Mouse (Mus musculus) lung, postnatal 4 days (tissue): ENCODE data around the gene Gng10.

Experiments used
- DNase-seq, 2 experiments: peaks; one replicate each; pipeline ENCODE4 v3.0.0; 2021

Gene Gng10

DNA sequence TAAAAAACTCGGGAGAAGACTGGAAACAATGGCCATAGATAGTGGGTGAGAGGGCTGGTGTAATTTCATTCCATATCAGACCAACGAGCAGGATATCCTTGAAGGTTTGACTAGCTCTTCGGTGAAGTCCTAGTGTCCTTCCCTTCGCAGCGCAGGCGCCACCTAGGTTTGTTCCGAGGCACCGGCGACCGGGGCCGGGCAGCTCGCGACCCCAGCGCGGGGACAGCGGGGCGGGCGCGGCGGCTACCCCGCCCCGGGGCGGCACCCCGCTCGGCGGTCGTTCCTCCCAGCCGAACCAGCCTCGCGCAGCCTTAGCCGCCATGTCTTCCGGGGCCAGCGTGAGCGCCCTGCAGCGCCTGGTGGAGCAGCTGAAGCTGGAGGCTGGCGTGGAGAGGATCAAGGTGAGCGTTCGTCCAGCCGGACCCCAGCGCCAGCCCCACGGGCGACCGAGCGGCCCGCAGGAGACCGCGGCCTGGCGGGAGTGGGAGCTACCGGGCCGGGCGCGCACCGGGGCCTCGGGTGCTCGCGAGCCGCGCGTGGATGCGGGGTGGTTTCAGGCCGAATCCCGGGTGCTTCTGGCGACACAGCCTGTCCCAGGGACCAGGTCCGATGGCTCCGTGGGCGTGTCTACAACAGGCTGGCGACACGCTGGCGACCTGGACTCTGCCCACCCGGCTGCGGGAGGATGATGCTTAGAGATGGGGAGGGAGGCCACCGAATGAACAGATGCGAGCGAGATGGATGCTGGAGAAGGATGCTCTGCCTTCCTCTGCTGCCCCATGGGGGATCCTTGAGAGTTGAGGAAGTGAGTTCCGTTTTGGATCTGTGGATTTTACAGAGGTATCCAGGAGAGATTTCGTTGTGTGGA lies at the start of gene Gng10:
TSS of gene Gng10 (plus strand) at position 171 of the 868 bp plus-strand sequence.
- peak; percentile 77 to 83 for DNase-seq

GRCm38 (mm10) chr4:58985157-58985648 lies 49.7 kb upstream of the Gng10 start:
- peak; percentile 80 to 86 for DNase-seq

DNA sequence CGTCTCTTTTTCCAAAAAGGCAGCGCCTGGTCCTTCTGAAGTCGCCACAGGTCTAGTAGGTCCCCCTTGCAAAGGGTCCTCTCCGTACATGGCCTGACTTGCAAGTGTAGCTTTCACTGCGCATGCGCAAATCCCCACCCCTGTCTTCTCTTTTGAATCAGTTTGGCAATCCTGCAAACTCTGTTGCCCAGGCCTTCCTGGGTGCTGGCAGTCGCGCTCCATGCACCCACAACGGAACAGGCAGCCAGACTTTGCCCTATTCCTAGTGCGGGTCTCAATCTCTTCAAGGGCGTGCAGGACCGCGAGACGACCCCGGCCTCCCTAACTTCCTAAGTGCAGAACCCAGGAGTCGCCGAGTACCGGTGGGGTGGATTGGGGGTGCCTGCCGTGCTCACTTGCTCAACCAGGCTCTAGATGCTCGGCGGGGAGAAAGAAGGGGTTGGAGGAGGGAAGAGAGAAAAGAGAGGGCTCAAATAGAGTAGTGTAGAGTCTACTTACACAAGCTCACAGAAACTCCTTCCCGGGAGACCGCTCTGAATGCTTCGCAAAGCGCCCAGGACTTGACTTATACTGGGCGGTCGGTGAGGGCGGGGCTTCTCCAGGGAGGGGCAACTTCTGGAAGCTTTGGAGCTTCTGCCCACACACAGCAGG lies 48.2 kb upstream of the Gng10 start, which contains the start of gene Ptgr1:
TSS of gene Ptgr1 (minus strand) at position 580 of the 651 bp plus-strand sequence.
- peak; percentile 84 to 87 for DNase-seq

DNA sequence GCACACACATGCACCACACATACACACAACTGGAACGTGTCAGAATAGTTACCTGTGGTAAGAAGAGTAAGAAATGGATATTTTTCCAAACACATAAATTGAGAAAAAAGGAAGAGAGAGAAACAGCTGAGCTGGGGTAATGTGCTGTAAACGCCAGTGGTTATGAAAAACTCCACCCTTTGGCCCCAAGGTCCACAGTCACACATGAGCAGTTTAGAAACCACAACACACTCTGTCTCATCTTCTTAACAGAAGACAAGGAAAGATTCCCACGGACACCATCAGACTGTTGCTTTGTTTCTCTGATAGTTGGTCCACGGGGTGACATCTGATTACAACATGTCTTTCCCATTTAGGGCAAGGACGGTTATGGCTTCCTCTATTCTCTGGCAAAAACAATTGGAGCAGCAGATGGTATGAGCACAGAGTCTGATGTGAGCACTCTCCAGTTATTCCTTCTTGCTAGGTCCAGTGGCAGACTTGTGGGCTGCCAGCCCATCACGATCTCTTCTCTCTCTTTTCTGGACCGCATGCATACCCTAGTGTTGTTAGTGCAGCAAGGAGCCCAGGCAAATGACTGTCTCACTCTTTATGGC lies 45.5 kb upstream of the Gng10 start:
- DNase-seq, result no peak

DNA sequence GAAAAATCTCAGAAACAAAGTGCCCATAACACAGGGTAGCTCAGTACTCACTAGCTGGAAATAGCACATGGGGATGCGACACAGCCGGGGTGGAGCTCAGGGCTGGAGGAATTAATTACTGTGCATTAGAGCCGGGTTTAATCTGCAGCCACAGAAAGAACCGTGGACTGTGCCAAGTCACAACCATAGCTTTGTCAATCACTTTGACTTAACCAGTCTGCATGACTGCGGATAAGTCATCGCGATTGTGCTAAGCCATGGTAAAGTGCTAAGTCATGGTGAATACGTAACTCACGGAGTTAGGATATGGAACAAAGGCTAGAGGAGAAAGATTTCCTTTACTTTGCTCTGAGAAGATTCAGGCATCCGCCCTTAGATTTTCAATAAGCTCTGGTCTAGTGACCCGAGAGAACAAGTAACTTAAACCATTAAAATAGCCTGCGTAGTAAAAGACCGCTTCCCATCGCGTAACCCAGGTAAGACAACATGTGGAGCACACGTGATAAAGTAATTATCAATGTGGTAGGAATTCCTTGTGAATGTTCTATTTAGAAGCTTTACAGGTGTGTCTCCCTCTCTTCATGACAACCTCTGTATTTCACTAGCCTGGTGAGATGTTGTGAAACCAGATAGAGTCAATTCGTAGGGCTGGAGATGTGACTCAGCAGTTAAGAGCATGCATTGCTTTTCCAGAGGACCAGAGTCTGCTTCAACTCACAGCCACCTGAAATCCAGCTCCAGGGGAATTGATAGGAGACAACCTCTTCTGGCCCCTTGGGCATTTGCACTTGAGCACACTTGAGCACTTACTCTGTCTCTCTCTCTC lies 44.1 kb upstream of the Gng10 start:
- DNase-seq, result no peak

DNA sequence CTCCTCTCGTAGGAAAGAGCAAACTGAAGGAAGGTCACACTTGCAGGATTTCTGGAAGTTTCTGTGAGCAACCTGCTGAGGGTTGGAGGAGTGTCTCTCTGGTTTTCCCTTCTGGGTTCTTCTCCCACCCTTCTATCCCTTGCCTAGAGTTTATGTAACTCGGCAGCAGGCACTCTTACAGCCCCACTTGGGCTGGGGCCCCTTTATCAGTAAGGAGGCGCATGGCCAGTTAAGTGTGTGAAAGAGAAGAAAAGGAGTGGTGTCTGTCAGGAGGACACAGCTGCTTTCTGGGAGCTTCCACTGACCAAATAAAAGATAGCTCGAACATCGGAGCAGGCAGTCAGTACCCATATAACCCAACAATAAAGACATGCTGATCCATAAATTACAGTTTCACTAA lies 42.7 kb upstream of the Gng10 start:
- DNase-seq, result no peak

DNA sequence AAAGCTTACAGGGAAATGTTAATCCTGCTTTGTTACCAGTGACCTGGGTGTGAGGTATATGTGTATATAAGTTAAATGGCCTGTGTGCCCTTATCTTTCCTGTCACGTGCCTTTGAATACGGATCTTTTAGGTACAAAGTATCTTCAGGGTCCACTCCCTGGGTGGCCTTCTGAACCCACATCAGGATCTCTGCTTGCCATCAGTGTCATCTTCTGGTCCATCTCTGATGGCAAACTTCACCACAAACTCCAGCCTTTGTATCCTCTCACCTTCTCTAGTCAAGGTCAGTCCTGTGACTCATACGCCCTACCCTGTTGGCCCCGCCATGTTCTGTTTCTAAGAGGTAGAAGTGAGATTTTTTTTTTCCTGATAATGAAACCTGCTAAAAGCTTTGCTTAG lies 40.1 kb upstream of the Gng10 start, which contains the start of gene Dnajc25:
TSS of gene Dnajc25 (plus strand) at position 301 of the 400 bp plus-strand sequence.
- DNase-seq, result no peak

DNA sequence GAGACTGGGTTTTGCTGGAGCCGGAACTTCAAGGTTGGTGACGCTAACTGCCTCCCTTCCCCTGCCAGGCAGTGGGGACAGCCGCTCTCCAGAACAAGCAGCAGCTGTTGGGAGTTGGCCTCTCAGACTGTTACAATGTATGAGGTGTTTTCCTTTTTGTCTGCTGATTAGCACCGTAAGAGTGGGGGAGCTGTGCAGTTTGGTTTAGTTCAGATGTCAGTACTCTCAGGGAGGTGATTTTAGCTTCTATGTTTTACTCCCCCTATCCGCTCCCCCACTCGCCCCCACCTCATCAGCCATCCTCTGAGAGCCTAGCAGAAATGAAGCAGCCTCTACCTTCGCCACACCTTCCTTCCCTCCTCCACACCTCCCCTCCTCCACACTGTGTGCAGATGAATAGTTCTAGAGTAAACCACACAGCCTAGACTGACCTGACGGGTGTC lies 39.6 kb upstream of the Gng10 start:
- DNase-seq, result peak in 1 of 2 experiments; percentile 12

GRCm38 (mm10) chr4:58997081-58997480 lies 37.8 kb upstream of the Gng10 start:
- DNase-seq, result no peak

GRCm38 (mm10) chr4:58998688-58999087 lies 36.2 kb upstream of the Gng10 start:
- no peak for DNase-seq

GRCm38 (mm10) chr4:58999686-59000085 lies 35.2 kb upstream of the Gng10 start:
- peak; percentile 68 to 83 for DNase-seq

DNA sequence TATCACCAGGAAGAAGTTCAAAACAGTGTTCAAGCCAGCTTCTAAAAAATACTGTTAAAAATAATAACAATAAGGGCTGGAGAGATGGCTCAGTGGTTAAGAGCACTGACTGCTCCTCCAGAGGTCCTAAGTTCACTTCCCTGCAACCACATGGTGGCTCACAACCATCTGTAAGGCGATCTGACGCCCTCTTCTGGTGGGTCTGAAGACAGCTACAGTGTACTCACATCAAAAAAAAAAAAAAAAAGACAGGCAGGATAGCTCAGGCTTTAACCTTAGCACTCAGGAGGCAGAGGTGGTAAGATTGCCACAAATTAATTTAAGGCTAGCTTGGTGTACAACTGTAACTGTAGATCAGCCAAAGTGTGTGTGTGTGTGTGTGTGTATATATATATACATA lies 34.3 kb upstream of the Gng10 start:
- DNase-seq, result peak in 1 of 2 experiments; percentile 63

DNA sequence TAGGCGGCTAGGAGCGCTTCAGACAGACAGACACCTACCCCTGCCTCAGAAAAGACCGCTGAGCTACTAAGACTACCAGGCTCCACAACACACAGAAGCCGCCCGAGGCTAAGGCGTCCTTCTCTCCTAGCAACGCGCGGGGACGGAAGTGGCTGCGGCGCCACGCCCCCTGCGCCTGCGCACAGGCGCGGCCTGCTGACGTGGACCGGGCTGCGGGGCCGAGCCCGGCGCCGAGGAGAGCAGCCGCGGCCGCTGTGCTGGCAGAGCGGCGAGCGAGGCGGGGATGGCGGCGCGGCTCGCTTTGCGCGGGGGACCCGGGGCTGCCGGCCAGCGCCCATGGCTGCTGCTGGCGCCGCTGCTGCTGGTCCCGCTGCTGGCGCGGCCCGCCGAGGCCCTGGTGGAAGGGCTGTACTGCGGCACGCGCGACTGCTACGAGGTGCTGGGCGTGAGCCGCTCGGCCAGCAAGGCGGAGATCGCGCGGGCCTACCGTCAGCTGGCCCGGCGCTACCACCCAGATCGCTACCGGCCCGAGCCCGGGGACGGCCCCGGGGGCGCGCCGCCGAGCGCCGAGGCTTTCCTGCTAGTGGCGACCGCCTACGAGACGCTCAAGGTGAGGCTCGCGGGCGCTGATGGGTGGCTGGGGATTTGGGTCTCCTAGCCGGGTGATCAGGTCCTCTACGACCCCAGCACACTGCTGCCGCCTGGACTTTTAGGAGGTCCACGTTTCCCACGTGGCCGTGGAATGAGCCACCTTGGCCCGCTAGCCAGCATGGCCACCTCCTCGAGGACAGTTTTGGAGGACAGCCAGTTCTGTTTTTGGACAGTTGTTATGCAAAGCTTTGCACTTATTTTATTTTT lies 31.7 kb upstream of the Gng10 start, which contains the start of gene Gm20503:
TSS of gene Gm20503 (plus strand) at position 263 of the 858 bp plus-strand sequence.
- peak; percentile 92 to 95 for DNase-seq

DNA sequence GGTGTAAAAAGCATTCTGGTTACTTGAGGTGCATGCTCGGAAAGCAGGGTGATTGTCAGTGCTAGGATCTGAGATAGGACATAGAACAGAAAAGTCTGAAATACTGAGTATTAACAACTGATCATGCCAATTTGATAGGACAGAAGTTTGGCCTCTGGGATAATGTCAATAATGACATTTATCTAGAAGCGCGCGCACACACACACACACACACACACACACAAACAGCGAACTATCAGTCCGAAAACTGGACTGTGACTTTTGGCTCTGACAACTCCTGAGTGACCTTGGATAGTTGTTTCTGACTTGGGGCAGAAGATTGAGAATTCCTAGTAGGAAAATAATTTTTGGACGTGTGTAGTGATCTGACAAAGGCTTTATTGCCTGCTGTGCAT lies 31.1 kb upstream of the Gng10 start:
- DNase-seq, result peak in 1 of 2 experiments; percentile 3

- no peak for DNase-seq
These were observed 28.7 kb upstream of the Gng10 start for GRCm38 (mm10) chr4:59006211-59006610.

DNA sequence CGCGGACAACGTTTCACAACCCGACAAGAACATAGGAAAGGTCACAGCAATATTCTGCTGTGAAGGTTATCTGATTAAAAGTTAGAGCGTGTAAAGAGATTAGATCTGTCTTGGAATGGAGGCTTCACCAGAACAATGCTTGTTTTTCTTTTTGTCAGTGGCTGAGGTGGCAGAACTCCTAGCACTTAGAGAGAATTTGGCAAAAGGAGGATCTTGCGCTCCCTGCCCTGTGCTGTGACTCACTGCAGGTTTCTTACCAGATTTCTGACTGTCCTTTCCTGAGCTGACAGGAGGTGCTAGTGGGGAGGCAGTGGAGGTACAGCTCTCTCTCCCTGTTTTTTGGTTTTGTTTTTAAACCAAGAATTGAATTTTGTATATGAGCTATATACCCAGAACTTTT lies 27.9 kb upstream of the Gng10 start:
- DNase-seq, result no peak

DNA sequence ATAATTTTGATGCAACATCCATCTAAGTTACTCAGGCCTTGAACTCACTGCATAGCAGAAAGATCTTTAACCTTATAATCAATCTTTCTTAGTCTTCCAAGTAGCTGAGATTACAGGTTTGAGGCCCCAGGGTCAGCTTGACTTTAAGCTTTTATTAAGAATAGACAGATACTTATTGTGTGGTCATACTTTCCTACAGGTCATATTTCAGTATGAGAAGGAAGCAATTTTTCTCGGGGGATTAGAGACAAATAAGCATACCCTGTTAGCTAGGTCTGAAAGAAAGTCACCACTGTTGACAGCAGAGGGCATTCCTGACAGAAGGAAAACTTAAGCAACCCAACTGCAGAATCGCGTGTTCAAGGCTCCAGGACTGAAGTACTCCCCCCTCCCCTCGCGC lies 26.9 kb upstream of the Gng10 start:
- DNase-seq, result no peak

GRCm38 (mm10) chr4:59009186-59009585 lies 25.7 kb upstream of the Gng10 start:
- peak in 1 of 2 experiments; percentile 26 for DNase-seq

DNA sequence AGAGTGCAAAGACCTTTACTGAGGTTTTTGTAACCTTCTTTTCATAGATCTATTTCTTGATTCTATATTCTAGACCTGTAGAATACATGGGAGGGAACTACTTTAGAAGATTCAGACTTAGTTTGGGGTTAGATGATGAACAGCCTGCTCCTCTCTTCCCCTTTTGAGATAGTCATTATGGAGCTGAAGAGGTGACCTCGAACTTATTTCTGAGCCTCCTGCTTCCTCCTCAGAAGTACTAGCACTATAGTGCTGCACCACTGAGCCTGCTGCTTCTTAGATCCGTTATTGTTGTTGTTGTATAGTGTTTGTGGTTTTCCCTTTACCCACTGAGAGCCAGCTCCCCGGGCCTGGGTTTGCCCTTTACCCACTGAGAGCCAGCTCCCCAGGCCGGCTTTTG lies 25.2 kb upstream of the Gng10 start:
- DNase-seq, result no peak

GRCm38 (mm10) chr4:59011446-59011845 lies 23.4 kb upstream of the Gng10 start:
- no peak for DNase-seq

DNA sequence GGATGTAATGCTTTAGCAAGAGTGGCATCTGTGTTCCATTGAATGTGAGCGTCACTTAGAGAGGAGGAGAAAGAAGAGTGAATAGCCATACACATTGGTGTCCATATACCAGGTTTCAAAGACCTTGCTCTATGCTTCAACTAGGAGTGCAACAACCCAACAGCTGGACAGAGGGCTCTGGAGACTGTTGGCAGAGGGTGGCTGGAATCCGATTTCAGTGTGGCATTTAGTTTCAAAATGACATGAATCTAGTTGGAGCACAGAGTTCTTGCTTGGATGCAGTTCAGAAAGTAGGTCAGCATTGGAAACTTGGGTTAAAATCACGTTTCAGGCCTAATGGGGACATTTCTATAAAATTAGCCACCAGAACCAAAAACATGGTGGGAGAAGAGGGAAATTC lies 19.7 kb upstream of the Gng10 start:
- no peak for DNase-seq
